Mouse (Mus musculus) hindlimb bud, embryonic 11.5 days (tissue): ENCODE results near the gene Col4a3bp.

Experiments used
- DNase-seq: peaks from one replicate; pipeline ENCODE4 v3.0.0-alpha.2; 2012; ENCODE audit warnings: low read depth, low spot score; ENCODE audit errors: extremely low spot score

The Col4a3bp gene

DNA sequence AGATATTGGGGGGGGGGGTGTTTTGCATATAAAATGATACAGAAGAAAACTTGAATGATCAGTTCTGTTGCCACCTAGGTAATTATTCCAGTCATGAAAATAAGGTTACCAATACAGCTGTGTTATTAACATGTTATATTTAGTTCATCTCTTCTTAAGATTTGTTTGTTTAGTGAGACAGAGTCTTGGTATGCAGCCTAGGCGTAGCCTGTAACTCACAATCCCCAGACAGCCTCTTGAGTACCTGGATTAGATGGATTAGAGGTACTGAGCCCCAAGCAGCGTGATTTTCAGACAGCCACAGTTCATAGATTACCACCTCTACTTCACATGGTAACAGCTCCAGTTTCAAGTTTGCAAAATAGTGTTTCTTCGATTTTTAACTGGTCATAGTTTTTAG, 4.3 kb upstream of the Col4a3bp start:
- no peak for DNase-seq

DNA sequence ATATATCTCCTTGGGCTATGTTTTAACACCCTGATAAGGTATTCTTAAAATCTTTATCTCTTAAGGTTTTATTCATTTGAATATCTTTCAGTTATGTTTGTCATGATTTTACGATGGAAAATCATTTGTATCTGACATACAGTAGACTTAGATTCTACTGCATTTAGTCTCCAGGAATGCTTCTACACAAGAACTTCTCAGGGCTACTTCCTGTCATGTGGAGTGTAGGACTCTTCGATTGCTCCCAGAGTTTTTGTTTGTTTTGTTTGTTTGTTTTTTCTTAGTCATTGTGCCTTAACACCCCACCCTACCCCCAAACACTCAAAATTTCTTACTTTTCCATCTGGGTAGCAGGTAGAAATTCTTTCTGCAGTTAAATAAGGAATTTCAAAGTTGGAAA, 1.0 kb upstream of the Col4a3bp start:
- DNase-seq, result no peak

DNA sequence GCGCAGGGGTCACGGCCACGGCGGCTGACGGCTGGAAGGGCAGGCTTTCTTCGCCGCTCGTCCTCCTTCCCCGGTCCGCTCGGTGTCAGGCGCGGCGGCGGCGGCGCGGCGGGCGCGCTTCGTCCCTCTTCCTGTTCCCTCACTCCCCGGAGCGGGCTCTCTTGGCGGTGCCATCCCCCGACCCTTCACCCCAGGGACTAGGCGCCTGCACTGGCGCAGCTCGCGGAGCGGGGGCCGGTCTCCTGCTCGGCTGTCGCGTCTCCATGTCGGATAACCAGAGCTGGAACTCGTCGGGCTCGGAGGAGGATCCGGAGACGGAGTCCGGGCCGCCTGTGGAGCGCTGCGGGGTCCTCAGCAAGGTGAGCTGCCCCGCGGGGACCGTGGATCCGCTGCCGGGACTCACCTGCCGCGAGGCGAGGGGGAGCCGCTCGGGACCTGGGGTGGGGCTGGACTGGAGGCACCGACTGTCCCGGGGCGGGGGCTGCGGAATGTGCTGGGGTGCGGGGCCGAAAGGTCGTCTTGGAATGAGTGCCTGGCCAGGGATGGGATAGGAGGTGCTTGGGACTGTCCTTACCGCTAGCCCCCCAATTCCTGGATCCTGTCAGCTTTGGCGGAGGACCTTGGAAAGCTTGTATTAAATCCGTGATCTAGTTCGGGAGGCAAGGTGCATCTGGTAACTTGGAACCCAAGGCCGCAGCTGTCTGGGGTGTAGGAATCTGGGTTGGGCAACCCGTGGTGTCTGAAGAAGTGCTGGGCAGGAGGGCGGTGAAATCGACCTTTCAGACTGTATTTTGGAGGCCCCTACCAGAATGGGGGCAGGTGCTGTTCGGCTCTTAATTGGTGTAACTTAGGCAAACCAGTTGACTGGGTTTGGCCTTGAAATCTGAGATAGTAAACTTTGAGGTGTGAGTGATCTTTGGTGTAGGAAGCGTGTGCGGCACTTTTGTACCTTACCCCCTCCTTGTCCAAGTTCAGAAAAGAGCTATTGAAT, 778 bp downstream of the Col4a3bp start:
- DNase-seq, result no peak

DNA sequence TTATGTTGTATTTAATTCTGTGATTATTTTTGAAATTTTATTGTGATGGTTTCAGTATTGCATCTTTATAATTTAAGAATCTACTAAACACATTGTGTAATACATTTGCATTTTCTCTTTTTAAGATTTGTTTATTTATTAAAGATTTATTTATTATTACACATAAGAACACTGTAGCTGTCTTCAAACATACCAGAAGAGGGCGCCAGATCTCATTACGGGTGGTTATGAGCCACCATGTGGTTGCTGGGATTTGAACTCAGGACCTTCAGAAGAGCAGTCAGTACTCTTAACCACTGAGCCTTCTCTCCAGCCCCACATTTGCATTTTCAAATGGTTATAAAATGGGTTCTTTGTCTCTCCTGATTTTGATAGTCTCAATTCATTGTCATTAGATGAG, 2.1 kb downstream of the Col4a3bp start:
- DNase-seq, result no peak

DNA sequence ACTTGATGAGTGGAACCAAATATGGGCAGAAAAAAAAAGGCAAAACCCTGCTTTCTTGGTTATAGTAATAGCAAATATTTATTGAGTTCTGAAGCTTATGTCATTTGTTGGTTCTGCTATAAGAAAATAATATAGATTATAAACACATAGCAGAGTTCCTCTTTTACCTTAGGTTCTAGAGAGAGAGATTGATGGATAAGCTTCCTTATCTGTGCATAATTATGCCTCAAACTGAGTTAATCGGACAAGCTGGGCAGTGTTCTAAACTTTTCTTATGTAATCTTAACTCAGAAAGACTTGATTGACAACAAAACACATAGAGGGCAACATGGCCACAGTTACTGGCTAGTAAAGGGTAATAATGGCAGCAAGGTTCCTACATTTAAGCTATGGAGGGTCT, 4.8 kb downstream of the Col4a3bp start:
- DNase-seq, result no peak

DNA sequence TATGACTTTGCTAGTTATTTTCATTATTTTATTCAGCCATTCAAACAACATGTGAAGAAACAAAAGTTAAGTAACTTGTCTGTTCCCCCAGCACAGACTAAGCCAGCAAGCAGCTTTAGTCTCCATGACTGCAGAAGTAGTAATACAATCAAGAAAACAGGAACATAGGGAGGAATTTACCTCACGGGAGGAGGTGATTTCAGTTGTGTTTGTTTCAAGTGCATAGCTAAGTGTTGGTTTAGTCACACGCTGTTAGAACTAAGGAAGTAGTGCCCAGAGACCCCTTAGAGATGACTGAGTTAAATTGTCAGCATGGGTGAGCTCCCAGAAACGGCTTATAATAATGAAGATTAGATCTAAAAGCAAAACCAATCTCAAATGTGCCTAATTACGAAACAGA, 5.5 kb downstream of the Col4a3bp start:
- no peak for DNase-seq

DNA sequence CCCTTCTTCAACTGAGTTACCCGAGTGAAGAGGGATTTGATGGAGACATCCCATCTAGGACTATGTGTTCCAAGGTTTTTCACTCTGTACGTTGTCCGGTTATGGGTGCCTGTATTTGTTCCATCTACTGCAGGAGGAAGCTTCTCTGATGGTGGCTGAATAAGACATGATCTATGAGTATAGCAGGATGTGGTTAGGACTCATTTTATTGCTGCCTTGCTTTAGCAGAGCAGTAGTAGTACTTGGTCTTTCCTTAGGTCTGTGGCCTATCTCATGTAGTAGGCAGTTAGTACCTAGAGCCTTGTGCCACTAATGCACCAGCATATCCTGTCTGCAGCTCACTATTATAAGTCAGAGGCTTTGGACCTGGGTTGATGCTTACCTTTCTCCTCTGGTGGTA, 12.7 kb downstream of the Col4a3bp start:
- DNase-seq, result no peak

DNA sequence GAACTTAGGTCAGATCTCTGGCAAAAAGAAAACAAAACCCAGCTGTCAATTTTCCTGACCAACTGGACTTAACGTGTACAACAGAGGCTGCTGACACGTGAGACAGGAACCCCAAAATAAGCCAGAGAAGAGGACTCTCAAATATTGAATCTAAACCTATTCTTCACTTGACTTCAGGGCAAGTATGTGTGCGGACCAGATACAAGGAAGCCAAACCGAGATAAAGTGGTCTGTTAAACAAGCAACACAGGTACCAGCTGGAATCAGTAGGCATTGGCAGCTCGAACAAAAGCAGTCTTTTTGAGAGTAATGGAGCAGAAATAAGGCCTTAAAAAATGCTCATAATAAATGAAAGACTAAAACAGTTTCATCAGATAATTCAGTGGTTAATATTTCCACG, 25.6 kb downstream of the Col4a3bp start:
- no peak for DNase-seq

DNA sequence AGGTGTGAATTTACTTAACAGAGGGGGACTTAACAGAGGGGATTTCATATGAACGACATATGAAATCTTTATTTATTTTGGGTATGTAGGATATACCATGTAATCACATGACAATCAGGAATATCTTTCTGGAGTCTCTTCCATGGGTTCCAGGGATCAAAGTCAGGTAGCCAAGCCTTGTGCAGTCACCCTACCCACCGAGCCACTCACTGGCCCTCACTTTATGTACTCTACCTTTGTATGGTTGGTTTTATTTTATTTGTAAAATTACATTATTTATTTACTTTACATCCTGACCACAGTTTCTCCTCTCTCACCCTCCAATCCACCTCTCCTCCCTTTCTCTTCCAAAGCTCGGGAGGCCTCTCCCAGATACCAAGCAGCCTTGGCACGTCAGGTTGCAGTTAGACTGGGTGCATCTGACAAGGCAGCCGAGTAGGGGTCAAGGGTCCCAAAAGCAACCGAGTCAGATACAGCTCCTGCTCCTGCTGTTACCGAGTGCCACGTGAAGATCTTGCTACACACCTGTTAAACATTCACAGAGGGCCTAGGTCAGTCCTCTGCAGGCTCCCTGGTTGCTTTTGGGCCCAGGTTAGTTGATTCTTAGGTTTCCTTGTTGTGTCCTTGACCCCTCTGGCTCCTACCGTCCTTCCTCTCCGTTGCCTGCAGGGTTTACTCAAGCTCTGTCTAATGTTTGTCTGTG, 28.0 kb downstream of the Col4a3bp start:
- no peak for DNase-seq

DNA sequence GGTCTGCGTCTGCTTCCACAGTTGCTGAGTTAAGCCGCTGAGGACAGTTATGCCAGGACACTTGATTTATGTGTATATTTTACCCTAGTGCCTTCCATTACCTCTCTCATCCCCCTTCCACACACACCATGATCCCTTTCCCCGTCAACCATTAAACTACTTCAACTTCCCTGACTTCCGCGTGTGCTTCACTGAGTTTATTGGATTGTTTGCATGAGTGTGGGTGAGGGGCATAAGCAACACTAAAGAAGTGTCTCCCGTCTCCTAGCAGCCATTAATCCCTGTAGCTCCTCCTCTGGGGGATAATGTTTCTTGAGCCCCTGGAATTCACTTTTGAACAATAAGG, 28.6 kb downstream of the Col4a3bp start:
- no peak for DNase-seq

DNA sequence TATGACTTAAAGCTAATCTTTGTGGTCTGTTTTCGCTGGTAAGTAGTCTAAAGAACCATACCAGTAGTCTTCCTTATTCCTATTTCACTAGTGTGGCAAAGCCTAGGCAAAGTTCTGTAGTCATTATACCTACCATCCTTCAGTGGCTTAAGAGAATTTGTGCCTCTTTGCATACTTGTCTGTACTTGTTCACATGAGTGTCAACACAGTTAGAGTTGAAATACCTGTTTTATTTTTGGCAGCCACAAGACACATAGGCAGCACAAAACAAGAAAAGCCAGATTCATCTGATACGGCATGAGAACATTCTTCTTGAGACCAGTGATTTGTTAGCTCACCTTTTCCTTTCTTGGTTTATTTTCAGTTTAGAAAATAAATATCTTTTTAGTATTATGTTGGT, 31.8 kb downstream of the Col4a3bp start:
- DNase-seq, result no peak

DNA sequence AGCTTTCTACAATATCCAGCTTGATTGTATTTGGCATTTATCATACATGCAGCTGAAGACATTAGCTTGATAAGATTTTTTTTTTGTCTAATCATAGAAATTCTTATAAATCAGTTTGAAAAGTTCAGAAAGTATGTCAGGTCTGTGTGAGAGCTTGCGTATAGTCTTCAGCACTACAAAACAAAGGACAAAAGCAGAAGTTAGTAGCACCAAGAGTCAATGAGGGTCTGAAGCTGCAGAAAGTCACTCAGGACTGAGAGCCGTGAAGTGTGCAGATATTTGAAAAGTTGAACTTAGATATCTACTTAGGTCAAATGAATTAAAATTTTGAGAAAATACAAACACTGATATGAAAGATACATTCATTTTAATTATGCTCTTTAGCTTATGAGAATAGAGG, 36.7 kb downstream of the Col4a3bp start:
- no peak for DNase-seq

DNA sequence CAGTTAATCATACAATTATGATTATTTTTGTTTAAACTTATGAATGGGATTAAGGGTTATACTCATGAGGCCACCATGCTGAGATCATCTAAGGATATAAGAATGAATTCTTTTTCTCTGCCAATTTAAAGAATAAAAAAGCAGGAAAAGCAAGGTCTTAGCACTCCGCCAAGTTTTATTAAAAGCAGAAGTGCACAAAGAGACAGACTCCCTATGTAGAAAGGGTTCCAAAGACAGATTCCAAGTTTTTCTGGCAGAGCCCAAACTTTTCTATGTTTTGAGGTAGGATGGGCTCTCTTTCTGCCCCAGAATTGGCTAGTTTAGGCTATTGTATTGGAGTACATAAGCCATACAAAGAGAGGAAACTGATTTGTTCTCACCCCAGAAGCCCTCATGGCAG, 37.6 kb downstream of the Col4a3bp start:
- DNase-seq, result no peak

DNA sequence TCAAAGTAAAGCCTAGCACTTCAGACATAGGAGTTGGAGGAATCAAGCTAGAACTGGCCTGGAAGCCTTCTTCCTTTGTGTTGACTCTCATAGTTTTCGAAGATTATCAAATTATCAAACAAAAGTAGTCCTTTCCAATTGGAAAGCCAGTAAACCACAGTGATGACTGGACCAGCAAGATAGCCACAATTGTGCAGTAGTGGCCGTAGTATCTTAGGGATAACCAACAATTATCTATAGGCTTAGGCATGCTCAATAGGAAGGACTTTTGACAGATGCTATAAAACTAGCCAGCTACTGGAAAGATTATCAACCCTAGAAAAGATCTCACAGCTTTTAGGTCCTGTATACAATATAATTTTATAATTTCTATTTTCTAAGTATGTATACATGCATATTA, 41.8 kb downstream of the Col4a3bp start:
- DNase-seq, result no peak

DNA sequence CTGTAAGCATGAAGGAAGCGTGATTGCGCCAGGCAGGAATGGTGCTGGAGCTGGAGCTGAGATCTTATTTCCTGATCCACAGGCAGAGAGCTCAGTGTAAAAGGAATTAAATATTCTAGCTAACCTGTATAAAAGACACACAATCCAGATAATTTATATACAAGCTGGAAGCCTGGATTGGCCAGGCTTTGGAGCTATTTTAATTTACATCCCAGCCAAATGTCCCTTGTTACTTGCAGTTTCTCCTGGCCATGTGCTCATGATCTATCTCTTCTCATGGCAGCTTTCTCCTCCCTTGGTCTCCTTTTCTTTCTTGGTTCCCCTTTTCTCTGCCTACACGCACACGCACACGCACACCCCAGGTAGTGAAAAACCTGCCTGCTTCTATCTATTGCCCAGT, 44.1 kb downstream of the Col4a3bp start:
- DNase-seq, result no peak

DNA sequence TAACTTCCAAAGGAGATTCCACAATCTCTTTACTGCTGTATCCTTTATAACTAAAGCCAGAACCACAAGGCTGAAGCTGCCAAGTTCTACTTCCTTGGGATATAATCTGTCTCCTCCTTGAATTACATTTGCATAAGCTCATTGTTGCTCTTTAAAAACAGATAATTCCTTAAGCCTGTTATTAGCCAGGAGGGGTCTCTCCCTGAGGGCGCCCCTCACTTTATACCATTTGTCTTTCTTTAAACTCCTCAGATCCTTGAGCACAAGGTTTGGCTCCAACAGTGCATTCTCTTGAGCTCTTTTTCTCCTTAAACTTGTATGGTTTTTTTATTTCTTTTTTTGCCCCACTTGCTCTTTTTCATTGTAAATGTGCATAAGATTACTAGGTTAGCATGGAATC, 46.2 kb downstream of the Col4a3bp start:
- no peak for DNase-seq

DNA sequence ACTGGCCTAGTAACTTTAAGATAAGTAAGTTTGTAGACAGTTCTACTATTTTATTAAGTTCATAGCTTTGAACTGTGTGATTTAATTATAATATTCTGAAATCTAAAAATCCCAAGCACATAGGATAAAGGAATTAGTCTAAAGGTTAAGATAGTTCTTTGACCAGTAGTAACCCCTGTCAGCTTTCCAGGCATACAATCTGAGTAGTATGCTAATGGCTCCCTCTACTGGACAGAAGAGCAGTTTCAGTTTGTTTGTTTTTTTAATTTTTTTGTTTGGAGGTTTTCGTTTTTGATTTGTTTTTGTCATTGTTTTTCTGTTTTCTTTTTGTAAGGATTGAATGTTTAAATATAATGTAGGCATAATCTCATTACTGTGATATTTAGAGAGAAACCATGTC, 51.2 kb downstream of the Col4a3bp start:
- peak; percentile 14 for DNase-seq

DNA sequence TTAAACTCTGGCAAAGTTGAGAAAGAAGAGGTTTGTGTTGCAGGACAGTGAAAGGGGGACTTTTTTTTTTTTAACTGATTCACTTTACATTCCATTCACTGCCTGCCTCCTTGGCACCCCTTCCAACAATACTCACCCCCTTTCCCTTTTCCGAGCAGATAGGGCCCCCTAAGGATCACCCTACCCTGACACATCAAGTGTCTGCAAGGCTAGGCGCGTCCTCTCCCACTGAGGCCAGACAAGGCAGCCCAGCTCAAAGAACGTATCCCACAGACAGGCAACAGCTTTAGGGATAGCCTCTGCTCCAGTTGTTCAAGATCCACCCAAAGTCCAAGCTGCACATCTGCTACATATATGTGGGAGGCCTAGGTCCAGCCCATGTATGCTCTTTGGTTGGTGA, 51.7 kb downstream of the Col4a3bp start:
- DNase-seq, result no peak

DNA sequence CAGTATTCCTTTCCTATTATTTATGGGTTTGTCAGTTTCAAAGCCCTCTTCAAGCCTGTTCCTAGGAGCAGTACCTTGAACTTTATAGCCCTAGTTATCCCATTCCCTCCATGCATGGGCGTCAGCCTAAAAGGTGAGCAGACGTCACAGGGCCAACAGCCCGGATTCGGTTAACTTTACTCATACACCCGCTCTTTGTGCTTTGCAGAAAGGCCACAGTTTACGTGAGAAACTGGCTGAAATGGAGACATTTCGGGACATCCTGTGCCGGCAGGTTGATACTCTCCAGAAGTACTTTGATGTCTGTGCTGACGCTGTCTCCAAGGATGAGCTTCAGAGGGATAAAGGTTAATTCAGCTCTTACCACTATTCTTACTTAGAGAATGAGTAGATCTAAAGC, 56.8 kb downstream of the Col4a3bp start:
- no peak for DNase-seq

DNA sequence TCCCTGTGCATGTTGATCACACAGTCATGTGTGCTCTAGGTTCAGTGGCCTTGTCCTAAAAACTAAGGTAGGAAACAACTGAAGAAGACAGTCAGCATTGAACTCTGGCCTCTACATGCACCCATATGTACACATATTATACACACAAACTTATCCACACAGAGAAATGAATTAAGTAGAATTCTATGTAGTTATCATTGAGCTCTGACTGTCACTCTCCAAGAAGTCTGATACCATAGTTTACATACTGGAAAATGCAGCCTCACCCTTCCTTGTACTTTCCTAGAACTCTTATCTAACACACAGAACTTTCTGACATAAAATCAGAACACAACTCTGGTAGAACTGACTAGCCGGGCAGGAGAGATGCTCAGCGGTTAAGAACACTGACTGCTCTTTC, 61.8 kb downstream of the Col4a3bp start:
- DNase-seq, result no peak

DNA sequence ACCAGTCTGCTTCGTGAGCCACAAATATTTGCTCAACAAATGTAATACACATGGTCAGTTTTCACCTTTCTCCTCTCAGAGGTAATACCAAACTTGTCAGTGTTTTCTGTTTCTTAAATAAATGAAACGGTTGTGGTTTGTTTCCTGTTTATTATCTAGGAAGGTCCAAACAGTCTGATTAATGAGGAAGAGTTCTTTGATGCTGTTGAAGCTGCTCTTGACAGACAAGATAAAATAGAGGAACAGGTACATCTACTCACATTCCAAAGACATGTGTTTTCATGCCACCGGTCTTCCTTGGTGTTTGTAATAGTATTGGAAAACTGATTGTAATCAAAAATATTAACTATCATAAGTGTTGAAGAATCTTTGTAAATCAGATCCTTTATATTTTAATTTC, 72.2 kb downstream of the Col4a3bp start:
- DNase-seq, result no peak

DNA sequence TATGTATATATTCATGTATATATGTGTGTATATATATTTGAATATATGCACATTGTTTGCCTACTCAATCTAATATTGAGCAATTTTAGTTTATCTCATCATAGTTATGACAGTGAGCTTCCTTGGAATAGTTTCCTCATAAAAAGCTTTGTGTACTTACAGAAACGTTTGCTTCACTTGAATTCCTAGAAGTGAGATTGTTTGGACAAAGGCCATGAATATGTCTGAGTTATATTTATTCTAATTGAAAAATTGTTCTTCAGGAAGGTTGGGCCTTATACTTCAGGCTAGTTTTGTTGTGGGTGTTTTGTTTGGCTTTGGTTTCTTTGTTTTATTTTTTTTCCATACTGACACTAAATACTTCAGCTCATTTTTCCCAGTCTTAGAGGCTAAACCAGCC, 78.5 kb downstream of the Col4a3bp start:
- no peak for DNase-seq

DNA sequence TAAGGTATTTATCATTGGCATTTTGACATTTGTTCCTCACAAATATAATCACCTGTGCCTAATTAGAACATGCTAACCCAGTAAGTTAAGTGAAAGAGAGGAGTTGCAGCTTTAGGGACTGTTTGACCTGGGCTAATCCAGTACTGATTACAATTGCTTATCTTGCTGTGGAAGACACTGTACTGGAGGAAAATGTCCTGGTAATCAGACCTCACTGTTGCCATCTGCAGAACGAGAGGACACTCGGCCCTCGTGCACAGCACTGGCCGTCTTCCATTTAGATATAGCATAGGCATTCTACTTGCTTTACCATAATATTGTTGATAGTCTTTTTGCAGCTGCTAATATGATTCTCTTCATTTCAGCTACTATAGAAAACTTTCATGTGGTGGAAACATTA, 88.0 kb downstream of the Col4a3bp start:
- DNase-seq, result no peak
